11 mouse cellular contexts compared by ENCODE assay signal in genomic region chr2:116073311-116073904, GRCm38 (mm10). TPM values are rescaled to one million over a fixed set of nuclear protein-coding genes. Genes with fewer than 3 reads are reported as not detected.
DNase-seq lines count a peak whose midpoint lies in the region; ATAC-seq lines count a peak whose summit lies in the region.
"Had no signal": no experiment of that assay in that cellular context is flagged by ENCODE, and none has a peak within 500 bp of the region (broad histone marks: within the 10 kb centered on the region; RNA-seq: fewer than 3 reads in every experiment).

No protein-coding gene starts in this region.

- peak overlapping the region; percentile 11; the same call in 1 of the 2 replicates for H3K4me3 ChIP-seq in kidney, embryonic 14.5 days (ENCODE audit: low read length)
- no peak overlapping the region for H3K4me3 ChIP-seq in intestine, embryonic 15.5 days (replicated peaks)
- H3K4me3 ChIP-seq: megakaryocyte, embryonic 14.5 days had no signal

- H3K27ac ChIP-seq in kidney, embryonic 14.5 days (ENCODE audit: low read depth, low read length), result no peak overlapping the region
- 0 out of 2 replicates have a peak overlapping the region, but pooled peaks have one; percentile 32 for H3K27ac ChIP-seq in intestine, embryonic 15.5 days

- peak overlapping the region; percentile 46 for H3K9ac ChIP-seq in kidney, embryonic 14.5 days (ENCODE audit: low read depth, low read length)
- H3K9ac ChIP-seq in intestine, embryonic 15.5 days, result no peak overlapping the region
- H3K9ac ChIP-seq: liver, postnatal 0 days had no signal

- peak overlapping the region; percentile 74 for H3K4me2 ChIP-seq in kidney, embryonic 14.5 days (replicated peaks; ENCODE audit: low read depth, low read length)
- H3K4me2 ChIP-seq in intestine, embryonic 15.5 days (replicated peaks), result peak overlapping the region; percentile 26; the same call in 1 of the 2 replicates

- no peak for DNase-seq in kidney, postnatal 25 days
- DNase-seq in fibroblast of lung, adult 2 months (ENCODE audit: low read depth), result peak; percentile 27
- peak; percentile 12 for DNase-seq in retina, embryonic 14.5 days (ENCODE audit: low spot score)
- DNase-seq in left cerebral cortex, adult 18-20 months (ENCODE audit: low spot score in 2 of 2), result no peak
- DNase-seq in urinary bladder, adult 18-20 months (ENCODE audit: low spot score in 2 of 2), result no peak
- DNase-seq: cerebellum, adult 11-12 months; liver, postnatal 0 days had no signal

- H3K36me3 ChIP-seq in kidney, embryonic 14.5 days (ENCODE audit: control insufficient read depth, insufficient read depth, low read length), result peaks cover 2% of the 10 kb centered on the region; the same call in 1 of the 2 replicates
- H3K36me3 ChIP-seq in intestine, embryonic 15.5 days, result no peaks in the 10 kb centered on the region

- no peaks in the 10 kb centered on the region for H3K9me3 ChIP-seq in kidney, embryonic 14.5 days (ENCODE audit: control insufficient read depth, low read length)
- H3K9me3 ChIP-seq in intestine, embryonic 15.5 days, result no peaks in the 10 kb centered on the region

- no peak for ATAC-seq in kidney, embryonic 14.5 days (ENCODE audit: low FRiP score, low TSS enrichment)
- ATAC-seq in intestine, embryonic 15.5 days, result no peak
- ATAC-seq: inflammation-experienced regulatory T-cells, adult 6 months; liver, postnatal 0 days had no signal

- WGBS in kidney, embryonic 14.5 days, result 22% methylated on average over 9 of the region's 9 CpGs
- 21% methylated on average over 9 of the region's 9 CpGs for WGBS in intestine, embryonic 15.5 days

- H3K27me3 ChIP-seq in kidney, embryonic 14.5 days (ENCODE audit: control insufficient read depth, insufficient read depth, low read length), result no peaks in the 10 kb centered on the region
- peaks cover 14% of the 10 kb centered on the region for H3K27me3 ChIP-seq in intestine, embryonic 15.5 days (replicated peaks)

- peaks cover 12% of the 10 kb centered on the region; the same call in 1 of the 2 replicates for H3K4me1 ChIP-seq in kidney, embryonic 14.5 days (ENCODE audit: control insufficient read depth, insufficient read depth, low read length)
- H3K4me1 ChIP-seq in intestine, embryonic 15.5 days (replicated peaks), result 0 out of 2 replicates have a peak, but pooled peaks cover 5% of the 10 kb centered on the region

RNA-seq across cellular contexts. Expression of gene Meis2, which starts 7.8 kb away (rescaled TPM):
- 111 and 112 TPM in 2 replicates for polyA plus RNA-seq in kidney, embryonic 14.5 days (2014; fragmentation: Nextera tagmentation; extraction: Ambion mirVana)
- polyA plus RNA-seq in intestine, embryonic 15.5 days (2015; fragmentation: Nextera tagmentation; extraction: Ambion mirVana), result 39.9 and 41.5 TPM in 2 replicates
- total RNA-seq in left cerebral cortex, adult 18-20 months (2021), result 100 to 1,000 TPM; 109 to 117 TPM

Comparison
In these comparisons a context has a peak if more than half of its experiments do, and no peak if none do; other contexts are left out.
1. DNase-seq: peak in fibroblast of lung, adult 2 months (single experiment) and retina, embryonic 14.5 days (single experiment); none in kidney, postnatal 25 days (0 of 2), left cerebral cortex, adult 18-20 months (0 of 2) and urinary bladder, adult 18-20 months (0 of 2).